Mouse (Mus musculus) heart, adult 2 months (tissue): ENCODE results near the gene Slc10a7. TPM values are rescaled to one million over a fixed set of nuclear protein-coding genes. Genes with fewer than 3 reads are reported as not detected.
"Not testable (repeated sequence)": the region's sequence is repeated elsewhere in the genome, so short reads cannot be mapped to it uniquely, and the experiment has no call there.

Experiments used
- DNase-seq, 2 experiments: peaks; one replicate each; pipeline ENCODE4 v3.0.0; 2021
- H3K27ac ChIP-seq: fragments of 200-600 bp; 2 replicates; pipeline ENCODE4 v1.8.1; 2022
- H3K27me3 ChIP-seq: fragments of 200-500 bp; 2 replicates; pipeline ENCODE4 v1.6.1; 2012; ENCODE audit warnings: mild to moderate bottlenecking, low read length, inconsistent platforms, mixed read lengths; ENCODE audit not compliant: control insufficient read depth, insufficient read depth
- H3K36me3 ChIP-seq: fragments of 200-500 bp; 2 replicates; pipeline ENCODE4 v1.6.1; 2012; ENCODE audit warnings: low read length, inconsistent platforms; ENCODE audit not compliant: control insufficient read depth, insufficient read depth
- H3K4me1 ChIP-seq: fragments of 200-500 bp; 2 replicates; pipeline ENCODE4 v1.6.1; 2011; ENCODE audit warnings: low read length; ENCODE audit not compliant: control insufficient read depth, insufficient read depth
- H3K4me3 ChIP-seq: fragments of 200-600 bp; 2 replicates; pipeline ENCODE4 v1.8.1; 2022
- H3K79me2 ChIP-seq: fragments of 200-500 bp; replicated peaks from 2 replicates; pipeline ENCODE4 v1.6.1; 2012; ENCODE audit warnings: mild to moderate bottlenecking, inconsistent platforms, low read length, moderate library complexity, mixed read lengths; ENCODE audit not compliant: control insufficient read depth, insufficient read depth
- H3K9ac ChIP-seq: fragments of 200-500 bp; 2 replicates; pipeline ENCODE4 v1.6.1; 2012; ENCODE audit warnings: low read depth, mild to moderate bottlenecking, control low read depth, inconsistent platforms, low read length, mixed read lengths
- CTCF ChIP-seq: fragments of 200-600 bp; IDR thresholded peaks from 2 replicates; pipeline ENCODE4 v1.8.1; 2022; ENCODE audit warnings: antibody characterized with exemption, mild to moderate bottlenecking, moderate library complexity
- EP300 ChIP-seq: fragments of 200-500 bp; IDR thresholded peaks from 2 replicates; pipeline ENCODE4 v1.6.1; 2011; ENCODE audit warnings: low read depth, low read length, control low read depth; ENCODE audit not compliant: insufficient read depth
- POLR2A ChIP-seq: fragments of 200-500 bp; IDR thresholded peaks from 2 replicates; pipeline ENCODE4 v1.6.1; 2011; ENCODE audit warnings: mild to moderate bottlenecking, low read depth, low read length, control low read depth; ENCODE audit not compliant: insufficient read depth
- WGBS: fragments of 180-500 bp; shearing (Covaris S2); methylation state at CpG from one replicate; pipeline ENCODE4 v1.1.7; 2018; 5-methylcytosine and 5-hydroxymethylcytosine counted together
- intact Hi-C: fragments of 180-260 bp; cut with DNase I; formaldehyde crosslinking; loops from one replicate; pipeline ENCODE4 v1.15.1; 2025
- polyA plus RNA-seq: library from polyadenylated mRNA; depleted of rRNA; stranded (reverse); fragments of >200 nt; gene quantifications from 2 replicates; pipeline ENCODE4 v1.2.3, GENCODE M21; 2012
- total RNA-seq, 2 experiments: library from RNA; stranded (reverse); gene quantifications; 2 replicates each; pipeline ENCODE4 v1.2.3; 2021

The Slc10a7 gene
- total and polyA plus RNA-seq, 3 experiments, result 4.1 to 5.4 (median 4.3) TPM

DNA sequence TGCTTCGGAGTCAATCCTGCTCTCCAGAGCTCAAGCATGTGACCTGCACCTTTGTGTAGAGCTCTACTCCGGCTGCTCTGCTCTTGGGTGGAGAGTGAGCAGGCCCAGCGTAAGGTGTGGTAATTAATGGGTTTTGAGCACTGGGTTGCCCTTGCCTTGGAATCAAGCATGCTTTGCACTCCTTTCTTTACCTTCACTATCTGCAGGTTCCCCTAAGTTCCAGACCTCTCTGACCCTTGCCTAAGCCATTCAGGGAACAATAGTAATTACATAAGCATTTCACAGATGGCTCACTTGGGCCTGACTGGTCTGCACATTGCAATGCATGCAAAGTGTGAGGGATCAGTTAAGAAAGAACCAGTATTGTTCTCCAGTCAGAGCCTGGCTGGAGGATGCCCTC lies 28.6 kb downstream of the Slc10a7 start:
- H3K4me3 ChIP-seq, result no peak overlapping the region
- no peak for DNase-seq
- intact Hi-C loops, result no loop called here
- TF ChIP-seq POLR2A, result no peak
- no peak for TF ChIP-seq EP300
- no peak for TF ChIP-seq CTCF
- no peaks in the 10 kb centered on the region for H3K36me3 ChIP-seq
- no peaks in the 10 kb centered on the region for H3K4me1 ChIP-seq
- WGBS, result 93% methylated on average over 3 of the region's 3 CpGs
- no peak overlapping the region for H3K9ac ChIP-seq
- H3K27ac ChIP-seq, result no peak overlapping the region
- no peaks in the 10 kb centered on the region for H3K27me3 ChIP-seq
- H3K79me2 ChIP-seq, result no peaks in the 10 kb centered on the region

GRCm38 (mm10) chr8:78542670-78543069 lies 33.5 kb downstream of the Slc10a7 start:
- H3K36me3 ChIP-seq, H3K4me3 ChIP-seq, H3K27me3 ChIP-seq, H3K4me1 ChIP-seq, DNase-seq, H3K79me2 ChIP-seq, intact Hi-C loops, H3K9ac ChIP-seq, H3K27ac ChIP-seq: not testable (repeated sequence)
- 95% methylated on average over 5 of the region's 6 CpGs for WGBS

DNA sequence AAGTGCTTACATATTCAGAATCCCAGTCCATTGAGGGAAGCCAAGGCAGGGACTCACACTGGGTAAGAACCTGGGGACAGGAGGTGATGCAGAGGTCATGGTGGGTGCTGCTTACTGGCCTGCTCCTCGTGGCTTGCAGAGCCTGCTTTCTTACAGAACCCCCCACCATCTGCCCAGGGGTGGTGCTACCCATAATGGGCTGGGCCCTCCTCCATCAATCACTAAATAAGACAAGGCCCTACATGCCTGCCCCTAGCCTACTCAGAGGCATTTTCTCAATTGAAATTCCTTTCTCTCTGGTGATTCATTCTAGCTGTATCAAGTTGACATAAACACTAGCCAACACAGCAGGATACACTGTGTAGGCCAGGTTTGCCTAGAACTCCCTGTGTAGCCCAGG lies 34.5 kb downstream of the Slc10a7 start:
- Histone ChIP-seq H3K4me3 (no peak overlapping the region), H3K27ac (no peak overlapping the region), H3K27me3 (no peaks in the 10 kb centered on the region), H3K36me3 (no peaks in the 10 kb centered on the region), H3K9ac (no peak overlapping the region), H3K79me2 (no peaks in the 10 kb centered on the region), H3K4me1 (no peaks in the 10 kb centered on the region)
- WGBS, result 55% methylated on average over 1 of the region's 1 CpGs
- DNase-seq, result no peak
- TF ChIP-seq EP300 (no peak), CTCF (no peak), POLR2A (no peak)
- intact Hi-C loops, result no loop called here

DNA sequence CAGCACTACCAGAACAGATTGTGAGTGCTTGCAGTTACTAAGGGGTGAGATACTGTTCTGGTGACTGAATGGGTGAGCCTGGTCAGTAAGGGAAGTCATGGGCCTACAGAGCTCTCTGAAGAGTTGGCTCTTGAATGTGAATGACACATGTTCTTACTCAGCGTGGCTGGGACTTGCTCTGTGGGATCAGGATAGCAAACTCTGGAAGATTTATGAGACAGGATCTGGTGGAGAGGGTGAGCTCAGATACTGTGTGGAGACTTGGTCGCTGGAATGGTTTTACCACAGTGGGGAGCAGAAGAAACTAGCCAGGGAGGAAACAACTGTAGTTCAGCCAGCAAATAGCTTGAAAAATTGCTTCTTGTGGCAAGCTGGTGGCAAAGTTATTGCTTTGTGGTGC lies 35.4 kb downstream of the Slc10a7 start:
- H3K36me3 ChIP-seq, result no peaks in the 10 kb centered on the region
- no peaks in the 10 kb centered on the region for H3K79me2 ChIP-seq
- intact Hi-C loops, result no loop called here
- WGBS, result 62% methylated on average over 2 of the region's 2 CpGs
- no peak for DNase-seq
- no peak overlapping the region for H3K27ac ChIP-seq
- H3K9ac ChIP-seq, result no peak overlapping the region
- H3K4me1 ChIP-seq, result no peaks in the 10 kb centered on the region
- TF ChIP-seq EP300, result no peak
- no peak overlapping the region for H3K4me3 ChIP-seq
- H3K27me3 ChIP-seq, result no peaks in the 10 kb centered on the region

- H3K27me3 ChIP-seq, intact Hi-C loops, H3K4me3 ChIP-seq, H3K79me2 ChIP-seq, H3K36me3 ChIP-seq, H3K27ac ChIP-seq, DNase-seq, H3K9ac ChIP-seq, H3K4me1 ChIP-seq: not testable (repeated sequence)
- WGBS, result 50% methylated on average over 9 of the region's 14 CpGs
These were observed 36.1 kb downstream of the Slc10a7 start for GRCm38 (mm10) chr8:78545153-78545817.

DNA sequence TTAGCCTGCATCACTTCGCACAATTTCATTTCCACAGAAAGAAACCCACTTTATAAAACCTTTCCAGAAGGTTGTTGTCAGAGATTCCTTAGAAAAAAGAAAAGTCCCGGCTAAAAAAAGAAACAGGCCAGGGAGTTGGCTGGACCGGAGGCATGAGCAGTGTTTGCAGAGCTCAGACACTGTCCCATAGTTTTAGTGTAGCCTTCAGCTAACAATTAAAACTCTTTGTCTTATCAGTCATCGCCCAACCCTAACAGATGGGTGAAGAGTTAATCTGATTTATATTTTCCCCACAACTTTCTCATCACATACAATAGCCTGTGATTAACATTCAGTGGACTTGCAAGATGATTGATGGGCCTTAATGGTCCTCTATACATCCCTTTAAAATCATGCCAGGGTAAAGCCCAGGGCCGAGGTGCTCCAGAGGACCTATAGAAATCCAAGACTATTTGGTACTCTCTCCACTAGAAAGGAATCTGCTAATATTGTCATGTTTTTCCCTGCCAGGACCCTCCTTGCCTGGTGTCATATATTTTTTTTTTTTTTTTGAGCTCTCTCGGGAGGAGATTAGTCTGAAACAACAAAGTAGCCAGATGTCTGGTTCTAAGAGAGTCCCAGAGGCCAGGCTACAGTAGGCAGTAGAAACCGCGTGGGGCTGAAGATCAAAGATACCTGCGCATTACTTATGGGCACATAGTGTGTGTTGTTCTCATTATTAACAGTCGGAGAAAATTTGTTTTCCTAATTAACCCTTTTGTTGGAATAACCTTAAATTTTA lies 41.0 kb downstream of the Slc10a7 start:
- H3K36me3 ChIP-seq, result peaks cover 5% of the 10 kb centered on the region
- WGBS, result 37% methylated on average over 10 of the region's 10 CpGs
- H3K9ac ChIP-seq, result no peak overlapping the region
- no peak for DNase-seq
- no peak overlapping the region for H3K27ac ChIP-seq
- H3K79me2 ChIP-seq, result no peaks in the 10 kb centered on the region
- intact Hi-C loops, result no loop called here
- peaks cover 1% of the 10 kb centered on the region; the same call in 1 of the 2 replicates for H3K4me1 ChIP-seq
- TF ChIP-seq CTCF (no peak), POLR2A (no peak), EP300 (no peak)
- no peak overlapping the region for H3K4me3 ChIP-seq
- H3K27me3 ChIP-seq, result no peaks in the 10 kb centered on the region
